Mouse (Mus musculus) neural tube, embryonic 12.5 days (tissue): ENCODE measurements around the gene Arntl. TPM values are rescaled to one million over a fixed set of nuclear protein-coding genes. Genes with fewer than 3 reads are reported as not detected.

Source experiments
- ATAC-seq: fragments of 200-750 bp; cut with Nextera tagmentation; 2 replicates; pipeline ENCODE4 v1.8.0; 2017; ENCODE audit warnings: low read depth, mild to moderate bottlenecking, moderate TSS enrichment, moderate library complexity; ENCODE audit not compliant: low FRiP score
- H3K27ac ChIP-seq: fragments of 300-500 bp; sonication (generic); 2 replicates; pipeline ENCODE4 v1.5.1; 2016
- H3K27me3 ChIP-seq: fragments of 300-500 bp; sonication (generic); replicated peaks from 2 replicates; pipeline ENCODE4 v1.6.1; 2016; ENCODE audit warnings: mild to moderate bottlenecking
- H3K36me3 ChIP-seq: fragments of 300-500 bp; sonication (generic); 2 replicates; pipeline ENCODE4 v1.6.1; 2016; ENCODE audit warnings: mild to moderate bottlenecking
- H3K4me1 ChIP-seq: fragments of 300-500 bp; sonication (generic); 2 replicates; pipeline ENCODE4 v1.6.1; 2016
- H3K4me2 ChIP-seq: fragments of 300-500 bp; sonication (generic); replicated peaks from 2 replicates; pipeline ENCODE4 v1.6.1; 2016; ENCODE audit warnings: mild to moderate bottlenecking
- H3K4me3 ChIP-seq: fragments of 300-500 bp; sonication (generic); 2 replicates; pipeline ENCODE4 v1.5.1; 2016
- H3K9ac ChIP-seq: fragments of 300-500 bp; sonication (generic); 2 replicates; pipeline ENCODE4 v1.6.1; 2016; ENCODE audit warnings: mild to moderate bottlenecking
- H3K9me3 ChIP-seq: fragments of 300-500 bp; sonication (generic); 2 replicates; pipeline ENCODE4 v1.6.1; 2016; ENCODE audit warnings: mild to moderate bottlenecking
- WGBS: fragments of 180-500 bp; shearing (Covaris S2); methylation state at CpG from one replicate; pipeline ENCODE4 v1.1.7; 2016; 5-methylcytosine and 5-hydroxymethylcytosine counted together
- polyA plus RNA-seq: library from polyadenylated mRNA; unstranded; fragments of >200 nt; fragmentation: Nextera tagmentation; extraction: Ambion mirVana; gene quantifications from 2 replicates; pipeline ENCODE4 v1.2.1, GENCODE M21; 2016

The Arntl gene
- polyA plus RNA-seq, 1 experiment from 2014 or later: 7.6 TPM

- ATAC-seq: no peak
- Histone ChIP-seq H3K9ac (no peak overlapping the region), H3K4me2 (no peak overlapping the region), H3K36me3 (no peaks in the 10 kb centered on the region), H3K27me3 (peaks cover 25% of the 10 kb centered on the region), H3K27ac (no peak overlapping the region), H3K4me3 (no peak overlapping the region), H3K4me1 (peaks cover 4% of the 10 kb centered on the region), H3K9me3 (no peaks in the 10 kb centered on the region)
- WGBS: 41% methylated on average over 6 of the region's 6 CpGs
These were observed 7.2 kb downstream of the Arntl start for GRCm38 (mm10) chr7:113214245-113215169.

DNA sequence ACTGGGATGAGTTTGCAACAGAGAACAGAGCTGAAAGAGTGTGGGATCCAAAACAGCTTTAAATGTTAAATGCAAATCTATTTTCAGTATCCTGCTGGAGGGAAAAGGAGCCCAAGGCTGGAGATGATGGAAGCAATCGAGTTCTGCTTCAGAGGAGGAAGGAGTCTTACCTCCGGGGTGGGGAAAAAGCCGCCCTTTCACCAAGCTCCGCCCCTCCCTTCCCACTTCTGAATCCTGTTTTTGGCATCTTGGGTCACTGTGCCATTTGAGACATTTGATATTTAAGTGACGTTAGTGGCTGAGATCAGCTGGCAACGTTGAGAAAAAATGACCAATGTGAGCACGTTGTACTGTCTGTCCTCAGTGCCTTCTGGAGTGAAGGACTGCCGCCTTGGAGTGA lies 8.9 kb downstream of the Arntl start:
- ATAC-seq: no peak
- H3K27me3 ChIP-seq: 0 out of 2 replicates have a peak, but pooled peaks cover 9% of the 10 kb centered on the region
- 67% methylated on average over 8 of the region's 8 CpGs for WGBS

DNA sequence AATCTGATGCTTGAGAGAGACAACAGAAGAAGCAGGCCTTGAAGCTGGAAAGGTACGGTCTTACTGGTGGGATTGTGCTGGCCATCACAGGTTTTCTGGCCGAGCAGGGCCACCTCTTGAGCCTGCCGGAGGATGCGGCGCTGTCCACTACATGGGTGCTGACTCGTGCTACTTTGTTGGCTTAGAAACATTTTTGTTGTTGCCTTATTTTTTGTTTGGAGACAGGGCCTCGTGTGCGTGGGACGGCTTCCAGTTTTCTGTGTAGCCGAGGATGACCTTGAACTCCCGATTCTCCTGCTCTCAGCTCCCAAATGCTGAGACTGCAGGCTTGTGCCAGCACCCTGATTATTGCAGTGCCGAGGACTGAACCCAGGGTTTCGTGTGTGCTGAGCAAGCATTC lies 12.2 kb downstream of the Arntl start:
- no peaks in the 10 kb centered on the region for H3K27me3 ChIP-seq
- ATAC-seq: no peak
- no peaks in the 10 kb centered on the region for H3K36me3 ChIP-seq
- H3K4me2 ChIP-seq: no peak overlapping the region
- H3K9ac ChIP-seq: no peak overlapping the region
- H3K4me1 ChIP-seq: peaks cover 4% of the 10 kb centered on the region
- no peaks in the 10 kb centered on the region for H3K9me3 ChIP-seq
- H3K4me3 ChIP-seq: no peak overlapping the region
- H3K27ac ChIP-seq: no peak overlapping the region
- WGBS: 71% methylated on average over 13 of the region's 13 CpGs

More for the DNA sequence above, 8.9 kb downstream of the Arntl start:
- no peak overlapping the region for H3K27ac ChIP-seq
- H3K4me1 ChIP-seq: peaks cover 4% of the 10 kb centered on the region
- no peak overlapping the region for H3K9ac ChIP-seq
- H3K4me2 ChIP-seq: no peak overlapping the region
- no peak overlapping the region for H3K4me3 ChIP-seq
- no peaks in the 10 kb centered on the region for H3K36me3 ChIP-seq
- H3K9me3 ChIP-seq: no peaks in the 10 kb centered on the region

DNA sequence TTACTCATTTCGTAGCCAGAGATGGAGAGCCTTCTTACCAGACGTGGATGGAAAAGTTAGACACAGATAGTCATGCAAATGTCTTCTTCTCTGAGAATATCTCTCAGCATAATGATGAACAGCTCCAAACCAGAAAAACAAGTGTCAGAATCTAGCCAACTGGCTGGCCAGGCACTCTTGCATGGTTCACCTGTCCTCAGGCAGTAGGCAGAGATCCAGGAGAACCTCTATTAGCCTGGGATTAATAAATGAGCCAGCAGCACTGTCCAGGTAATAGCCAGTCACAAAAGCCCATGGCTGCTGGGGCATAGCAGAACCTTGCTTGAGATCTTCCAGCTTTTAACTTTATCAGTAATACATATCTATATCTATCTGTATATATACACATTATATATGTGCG lies 12.6 kb downstream of the Arntl start:
- Histone ChIP-seq H3K4me1 (no peaks in the 10 kb centered on the region), H3K4me3 (no peak overlapping the region), H3K9me3 (no peaks in the 10 kb centered on the region), H3K36me3 (no peaks in the 10 kb centered on the region), H3K4me2 (no peak overlapping the region), H3K9ac (no peak overlapping the region), H3K27ac (no peak overlapping the region), H3K27me3 (no peaks in the 10 kb centered on the region)
- ATAC-seq: no peak
- 91% methylated on average over 3 of the region's 3 CpGs for WGBS

- H3K4me3 ChIP-seq: no peak overlapping the region
- H3K4me2 ChIP-seq: no peak overlapping the region
- no peak overlapping the region for H3K27ac ChIP-seq
- no peaks in the 10 kb centered on the region for H3K9me3 ChIP-seq
- WGBS: 82% methylated on average over 6 of the region's 6 CpGs
- H3K9ac ChIP-seq: no peak overlapping the region
- no peak for ATAC-seq
- no peaks in the 10 kb centered on the region for H3K27me3 ChIP-seq
- H3K36me3 ChIP-seq: no peaks in the 10 kb centered on the region
- H3K4me1 ChIP-seq: no peaks in the 10 kb centered on the region
These were observed 13.5 kb downstream of the Arntl start for GRCm38 (mm10) chr7:113220691-113221238.

DNA sequence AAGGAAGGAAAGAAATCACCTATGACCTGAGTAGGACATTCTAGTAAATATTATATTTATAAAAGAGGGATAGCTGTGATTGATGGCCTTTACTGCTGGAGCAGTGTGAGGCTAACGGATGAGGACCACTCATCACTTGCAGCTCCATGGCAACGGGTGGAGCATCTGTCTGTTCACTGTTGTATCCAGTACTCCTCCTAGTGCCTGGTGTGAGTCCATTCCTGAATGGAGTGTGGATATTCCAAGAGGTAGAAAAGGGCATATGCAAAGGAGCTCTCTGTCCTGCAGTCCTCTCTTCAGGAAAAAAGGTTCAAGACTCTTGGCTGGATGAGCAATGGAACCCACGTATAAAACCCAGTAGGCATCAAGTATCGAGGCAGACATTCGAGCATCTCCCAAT lies 15.6 kb downstream of the Arntl start:
- Histone ChIP-seq H3K27me3 (no peaks in the 10 kb centered on the region), H3K9me3 (no peaks in the 10 kb centered on the region), H3K4me2 (no peak overlapping the region), H3K36me3 (no peaks in the 10 kb centered on the region), H3K27ac (no peak overlapping the region), H3K4me1 (no peaks in the 10 kb centered on the region), H3K9ac (no peak overlapping the region), H3K4me3 (no peak overlapping the region)
- ATAC-seq: no peak
- WGBS: 77% methylated on average over 5 of the region's 5 CpGs

DNA sequence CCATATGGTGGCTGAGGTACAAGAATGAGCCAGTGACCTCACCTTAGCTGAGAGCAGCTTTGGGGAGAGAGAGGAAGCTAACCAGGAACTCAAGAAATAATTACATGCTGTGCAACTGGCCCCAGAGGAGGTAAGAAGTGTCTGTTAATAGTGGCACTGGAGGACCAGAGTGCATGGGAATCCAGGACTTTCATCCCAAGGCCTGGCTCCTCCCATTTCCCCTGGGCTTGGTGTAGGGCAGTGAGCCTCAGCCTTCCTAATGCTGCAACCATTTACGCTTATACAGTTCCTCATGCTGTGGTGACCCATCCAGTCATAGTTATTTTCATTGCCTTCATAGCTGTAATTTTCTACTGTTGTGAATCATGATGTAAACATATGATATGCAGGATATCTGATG lies 17.4 kb downstream of the Arntl start:
- WGBS: 89% methylated on average over 1 of the region's 1 CpGs
- Histone ChIP-seq H3K4me3 (no peak overlapping the region), H3K36me3 (no peaks in the 10 kb centered on the region), H3K9me3 (no peaks in the 10 kb centered on the region), H3K4me2 (no peak overlapping the region), H3K9ac (no peak overlapping the region), H3K4me1 (no peaks in the 10 kb centered on the region), H3K27me3 (no peaks in the 10 kb centered on the region), H3K27ac (no peak overlapping the region)
- ATAC-seq: no peak

- no peaks in the 10 kb centered on the region for H3K27me3 ChIP-seq
- H3K4me3 ChIP-seq: no peak overlapping the region
- H3K4me1 ChIP-seq: no peaks in the 10 kb centered on the region
- H3K9me3 ChIP-seq: no peaks in the 10 kb centered on the region
- no peak overlapping the region for H3K9ac ChIP-seq
- H3K27ac ChIP-seq: no peak overlapping the region
- H3K4me2 ChIP-seq: no peak overlapping the region
- ATAC-seq: no peak
- WGBS: 78% methylated on average over 6 of the region's 6 CpGs
- no peaks in the 10 kb centered on the region for H3K36me3 ChIP-seq
These were observed 21.2 kb downstream of the Arntl start for GRCm38 (mm10) chr7:113228498-113228897.

GRCm38 (mm10) chr7:113236135-113236534 lies 28.9 kb downstream of the Arntl start:
- no peaks in the 10 kb centered on the region for H3K36me3 ChIP-seq
- H3K9me3 ChIP-seq: no peaks in the 10 kb centered on the region
- 94% methylated on average over 8 of the region's 8 CpGs for WGBS
- ATAC-seq: no peak
- H3K27me3 ChIP-seq: no peaks in the 10 kb centered on the region
- H3K4me3 ChIP-seq: no peak overlapping the region
- no peak overlapping the region for H3K27ac ChIP-seq
- no peak overlapping the region for H3K4me2 ChIP-seq
- no peaks in the 10 kb centered on the region for H3K4me1 ChIP-seq
- H3K9ac ChIP-seq: no peak overlapping the region

DNA sequence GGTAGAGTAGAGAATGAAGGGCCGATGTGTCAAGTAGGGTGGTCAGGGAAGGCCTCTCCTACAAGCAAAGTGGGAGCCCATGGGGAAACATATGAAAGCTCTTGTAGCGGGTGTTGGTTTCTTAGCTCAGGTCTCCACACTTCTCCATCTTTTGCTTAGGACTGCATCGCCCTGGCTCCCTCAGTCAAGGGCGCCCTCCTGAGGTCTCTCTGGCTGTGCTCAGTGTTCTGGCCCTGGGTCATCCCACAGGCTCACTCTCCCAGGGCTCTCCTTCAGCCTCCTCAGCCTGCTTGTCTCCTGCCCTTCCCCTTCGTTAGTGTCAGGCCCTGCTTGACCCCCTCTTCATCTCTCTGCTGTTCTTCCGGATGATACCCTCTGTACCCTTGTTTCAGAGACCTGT lies 31.1 kb downstream of the Arntl start:
- 80% methylated on average over 6 of the region's 6 CpGs for WGBS
- H3K4me3 ChIP-seq: no peak overlapping the region
- no peak for ATAC-seq
- no peaks in the 10 kb centered on the region for H3K9me3 ChIP-seq
- H3K4me2 ChIP-seq: no peak overlapping the region
- H3K36me3 ChIP-seq: no peaks in the 10 kb centered on the region
- H3K27me3 ChIP-seq: no peaks in the 10 kb centered on the region
- peaks cover 4% of the 10 kb centered on the region; the same call in 1 of the 2 replicates for H3K4me1 ChIP-seq
- H3K9ac ChIP-seq: no peak overlapping the region
- no peak overlapping the region for H3K27ac ChIP-seq

GRCm38 (mm10) chr7:113239448-113240130 lies 32.3 kb downstream of the Arntl start:
- Histone ChIP-seq H3K9me3 (no peaks in the 10 kb centered on the region), H3K9ac (no peak overlapping the region), H3K27ac (no peak overlapping the region), H3K36me3 (no peaks in the 10 kb centered on the region), H3K4me2 (no peak overlapping the region), H3K4me3 (no peak overlapping the region), H3K27me3 (no peaks in the 10 kb centered on the region), H3K4me1 (peaks cover 4% of the 10 kb centered on the region; the same call in 1 of the 2 replicates)
- no peak for ATAC-seq
- 83% methylated on average over 4 of the region's 4 CpGs for WGBS

GRCm38 (mm10) chr7:113240438-113240837 lies 33.2 kb downstream of the Arntl start:
- Histone ChIP-seq H3K36me3 (no peaks in the 10 kb centered on the region), H3K4me3 (no peak overlapping the region), H3K4me2 (no peak overlapping the region), H3K4me1 (peaks cover 4% of the 10 kb centered on the region; the same call in 1 of the 2 replicates), H3K27me3 (no peaks in the 10 kb centered on the region), H3K9ac (no peak overlapping the region), H3K27ac (no peak overlapping the region), H3K9me3 (no peaks in the 10 kb centered on the region)
- 93% methylated on average over 1 of the region's 1 CpGs for WGBS
- no peak for ATAC-seq
